Mouse (Mus musculus): ENCODE data around the gene Nedd9. TPM values are rescaled to one million over a fixed set of nuclear protein-coding genes. Genes with fewer than 3 reads are reported as not detected.
"Not testable (repeated sequence)": the region's sequence is repeated elsewhere in the genome, so short reads cannot be mapped to it uniquely, and the experiment has no call there.

Nedd9 gene
- polyA plus RNA-seq, 1 experiment, result not detected

GRCm38 (mm10) chr13:41377011-41377431 lies 110.1 kb downstream of the Nedd9 start:
- H3K4me1 ChIP-seq (ENCODE audit: control insufficient read depth), result no peaks in the 10 kb centered on the region
- no peak for TF ChIP-seq GATA1 (IDR thresholded peaks at IDR 0.05; ENCODE audit: low read length)
- no peak for TF ChIP-seq TAL1 (IDR thresholded peaks at IDR 0.05; ENCODE audit: low read length)

GRCm38 (mm10) chr13:41376111-41376510 lies 111.1 kb downstream of the Nedd9 start:
- Histone ChIP-seq H3K4me3 (replicated peaks) (no peak overlapping the region), H3K36me3 (ENCODE audit: control insufficient read depth) (no peaks in the 10 kb centered on the region), H3K9me3 (ENCODE audit: control insufficient read depth, low read length) (no peaks in the 10 kb centered on the region), H3K27me3 (ENCODE audit: control insufficient read depth) (no peaks in the 10 kb centered on the region), H3K4me1 (ENCODE audit: control insufficient read depth) (no peaks in the 10 kb centered on the region)
- TF ChIP-seq TAL1 (IDR thresholded peaks at IDR 0.05; ENCODE audit: low read length) (no peak), GATA1 (IDR thresholded peaks at IDR 0.05; ENCODE audit: low read length) (no peak)

More at GRCm38 (mm10) chr13:41377011-41377431, 110.1 kb downstream of the Nedd9 start:
- Histone ChIP-seq H3K4me3 (replicated peaks) (no peak overlapping the region), H3K36me3 (ENCODE audit: control insufficient read depth) (no peaks in the 10 kb centered on the region), H3K27me3 (ENCODE audit: control insufficient read depth) (no peaks in the 10 kb centered on the region), H3K9me3 (ENCODE audit: control insufficient read depth, low read length) (no peaks in the 10 kb centered on the region)

GRCm38 (mm10) chr13:41375696-41376095 lies 111.5 kb downstream of the Nedd9 start:
- no peaks in the 10 kb centered on the region for H3K9me3 ChIP-seq (ENCODE audit: control insufficient read depth, low read length)
- no peaks in the 10 kb centered on the region for H3K4me1 ChIP-seq (ENCODE audit: control insufficient read depth)
- H3K27me3 ChIP-seq (ENCODE audit: control insufficient read depth), result no peaks in the 10 kb centered on the region
- TF ChIP-seq TAL1 (IDR thresholded peaks at IDR 0.05; ENCODE audit: low read length) (no peak), GATA1 (IDR thresholded peaks at IDR 0.05; ENCODE audit: low read length) (no peak)
- H3K36me3 ChIP-seq (ENCODE audit: control insufficient read depth), result no peaks in the 10 kb centered on the region
- no peak overlapping the region for H3K4me3 ChIP-seq (replicated peaks)

- Histone ChIP-seq H3K4me1 (ENCODE audit: control insufficient read depth) (no peaks in the 10 kb centered on the region), H3K9me3 (ENCODE audit: control insufficient read depth, low read length) (no peaks in the 10 kb centered on the region), H3K27me3 (ENCODE audit: control insufficient read depth) (no peaks in the 10 kb centered on the region), H3K4me3 (replicated peaks) (no peak overlapping the region), H3K36me3 (ENCODE audit: control insufficient read depth) (no peaks in the 10 kb centered on the region)
- TF ChIP-seq TAL1 (IDR thresholded peaks at IDR 0.05; ENCODE audit: low read length), result no peak
- TF ChIP-seq GATA1 (IDR thresholded peaks at IDR 0.05; ENCODE audit: low read length), result no peak
Observed at GRCm38 (mm10) chr13:41374886-41375285, 112.3 kb downstream of the Nedd9 start.

GRCm38 (mm10) chr13:41372555-41373460 lies 114.4 kb downstream of the Nedd9 start:
- no peak for TF ChIP-seq GATA1 (IDR thresholded peaks at IDR 0.05; ENCODE audit: low read length)
- no peak for TF ChIP-seq TAL1 (IDR thresholded peaks at IDR 0.05; ENCODE audit: low read length)
- Histone ChIP-seq H3K36me3 (ENCODE audit: control insufficient read depth) (no peaks in the 10 kb centered on the region), H3K4me3 (replicated peaks) (no peak overlapping the region), H3K9me3 (ENCODE audit: control insufficient read depth, low read length) (no peaks in the 10 kb centered on the region), H3K4me1 (ENCODE audit: control insufficient read depth) (no peaks in the 10 kb centered on the region), H3K27me3 (ENCODE audit: control insufficient read depth) (no peaks in the 10 kb centered on the region)

- Histone ChIP-seq H3K9me3 (ENCODE audit: control insufficient read depth, low read length) (no peaks in the 10 kb centered on the region), H3K4me3 (replicated peaks) (no peak overlapping the region), H3K36me3 (ENCODE audit: control insufficient read depth) (no peaks in the 10 kb centered on the region), H3K4me1 (ENCODE audit: control insufficient read depth) (no peaks in the 10 kb centered on the region), H3K27me3 (ENCODE audit: control insufficient read depth) (no peaks in the 10 kb centered on the region)
- no peak for TF ChIP-seq TAL1 (IDR thresholded peaks at IDR 0.05; ENCODE audit: low read length)
- no peak for TF ChIP-seq GATA1 (IDR thresholded peaks at IDR 0.05; ENCODE audit: low read length)
Observed at GRCm38 (mm10) chr13:41371547-41371946, 115.6 kb downstream of the Nedd9 start.

- Histone ChIP-seq H3K4me1 (ENCODE audit: control insufficient read depth) (no peaks in the 10 kb centered on the region), H3K27me3 (ENCODE audit: control insufficient read depth) (no peaks in the 10 kb centered on the region), H3K4me3 (replicated peaks) (no peak overlapping the region), H3K36me3 (ENCODE audit: control insufficient read depth) (no peaks in the 10 kb centered on the region), H3K9me3 (ENCODE audit: control insufficient read depth, low read length) (no peaks in the 10 kb centered on the region)
- TF ChIP-seq GATA1 (IDR thresholded peaks at IDR 0.05; ENCODE audit: low read length) (no peak), TAL1 (IDR thresholded peaks at IDR 0.05; ENCODE audit: low read length) (no peak)
Observed at GRCm38 (mm10) chr13:41368612-41369011, 118.5 kb downstream of the Nedd9 start.

- no peak for TF ChIP-seq GATA1 (IDR thresholded peaks at IDR 0.05; ENCODE audit: low read length)
- no peak for TF ChIP-seq TAL1 (IDR thresholded peaks at IDR 0.05; ENCODE audit: low read length)
- no peaks in the 10 kb centered on the region for H3K9me3 ChIP-seq (ENCODE audit: control insufficient read depth, low read length)
- H3K36me3 ChIP-seq (ENCODE audit: control insufficient read depth), result no peaks in the 10 kb centered on the region
- H3K27me3 ChIP-seq (ENCODE audit: control insufficient read depth), result no peaks in the 10 kb centered on the region
- no peak overlapping the region for H3K4me3 ChIP-seq (replicated peaks)
- no peaks in the 10 kb centered on the region for H3K4me1 ChIP-seq (ENCODE audit: control insufficient read depth)
Observed at GRCm38 (mm10) chr13:41367176-41367611, 120.0 kb downstream of the Nedd9 start.

GRCm38 (mm10) chr13:41366609-41367008 lies 120.6 kb downstream of the Nedd9 start:
- not testable (repeated sequence) for H3K4me3 ChIP-seq (replicated peaks); H3K4me1 ChIP-seq (ENCODE audit: control insufficient read depth); H3K27me3 ChIP-seq (ENCODE audit: control insufficient read depth); H3K36me3 ChIP-seq (ENCODE audit: control insufficient read depth); H3K9me3 ChIP-seq (ENCODE audit: control insufficient read depth, low read length)
